In the genomic region with DNA sequence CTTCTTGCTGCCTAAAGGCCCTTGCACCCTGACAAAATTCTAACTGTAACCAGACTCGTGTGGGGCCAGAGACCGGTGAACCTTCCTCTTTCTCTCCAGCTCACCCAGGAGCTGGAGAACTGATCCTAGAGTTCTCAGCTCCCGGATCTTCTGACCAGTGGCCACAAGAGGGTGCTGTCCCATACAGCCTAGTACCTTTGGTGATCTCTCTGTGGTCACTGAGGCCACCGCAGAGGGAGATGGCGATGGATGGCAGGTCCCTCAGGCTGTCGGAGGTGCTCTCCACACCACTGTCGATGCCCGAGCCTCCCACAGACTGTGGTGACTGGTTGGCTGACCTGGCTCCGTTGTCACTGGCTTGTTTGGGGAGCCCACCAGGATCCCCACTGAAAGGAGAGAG, we compare ENCODE assay signal across 9 mouse cellular contexts. TPM values are rescaled to one million over a fixed set of nuclear protein-coding genes. Genes with fewer than 3 reads are reported as not detected.
DNase-seq lines count a peak whose midpoint lies in the region; ATAC-seq lines count a peak whose summit lies in the region.
"Had no signal": no experiment of that assay in that cellular context is flagged by ENCODE, and none has a peak within 500 bp of the region (broad histone marks: within the 10 kb centered on the region; RNA-seq: fewer than 3 reads in every experiment).

No protein-coding gene starts in this region.

- no peak overlapping the region for H3K9ac ChIP-seq in forebrain, embryonic 13.5 days
- no peak overlapping the region for H3K9ac ChIP-seq in neural tube, embryonic 15.5 days (replicated peaks)
- no peak overlapping the region for H3K9ac ChIP-seq in neural tube, embryonic 11.5 days (ENCODE audit: low read length)
- H3K9ac ChIP-seq: limb, embryonic 15.5 days had no signal

- no peaks in the 10 kb centered on the region for H3K27me3 ChIP-seq in forebrain, embryonic 10.5 days (ENCODE audit: poor library complexity, severe bottlenecking)
- no peaks in the 10 kb centered on the region for H3K27me3 ChIP-seq in forebrain, embryonic 13.5 days
- H3K27me3 ChIP-seq in neural tube, embryonic 15.5 days (replicated peaks), result no peaks in the 10 kb centered on the region
- no peaks in the 10 kb centered on the region for H3K27me3 ChIP-seq in neural tube, embryonic 11.5 days (ENCODE audit: control insufficient read depth, insufficient read depth, low read length)
- H3K27me3 ChIP-seq: limb, embryonic 15.5 days had no signal

- H3K36me3 ChIP-seq in forebrain, embryonic 10.5 days (replicated peaks), result peaks cover 28% of the 10 kb centered on the region
- peaks cover 69% of the 10 kb centered on the region for H3K36me3 ChIP-seq in forebrain, embryonic 13.5 days (ENCODE audit: poor library complexity, severe bottlenecking)
- peaks cover 83% of the 10 kb centered on the region for H3K36me3 ChIP-seq in neural tube, embryonic 15.5 days
- H3K36me3 ChIP-seq in neural tube, embryonic 11.5 days (ENCODE audit: control insufficient read depth, insufficient read depth, low read length), result peaks cover 2% of the 10 kb centered on the region; the same call in 1 of the 2 replicates

- H3K9me3 ChIP-seq in forebrain, embryonic 10.5 days, result no peaks in the 10 kb centered on the region
- no peaks in the 10 kb centered on the region for H3K9me3 ChIP-seq in forebrain, embryonic 13.5 days (replicated peaks)
- no peaks in the 10 kb centered on the region for H3K9me3 ChIP-seq in neural tube, embryonic 15.5 days (replicated peaks)
- H3K9me3 ChIP-seq in neural tube, embryonic 11.5 days (ENCODE audit: control insufficient read depth, low read length), result no peaks in the 10 kb centered on the region
- H3K9me3 ChIP-seq: limb, embryonic 15.5 days had no signal

- H3K4me1 ChIP-seq in forebrain, embryonic 10.5 days, result no peaks in the 10 kb centered on the region
- H3K4me1 ChIP-seq in forebrain, embryonic 13.5 days, result no peaks in the 10 kb centered on the region
- no peaks in the 10 kb centered on the region for H3K4me1 ChIP-seq in neural tube, embryonic 15.5 days
- no peaks in the 10 kb centered on the region for H3K4me1 ChIP-seq in neural tube, embryonic 11.5 days (ENCODE audit: control insufficient read depth, insufficient read depth, low read length)

- H3K4me3 ChIP-seq in forebrain, embryonic 10.5 days, result no peak overlapping the region
- no peak overlapping the region for H3K4me3 ChIP-seq in forebrain, embryonic 13.5 days
- H3K4me3 ChIP-seq in neural tube, embryonic 15.5 days (replicated peaks), result no peak overlapping the region
- H3K4me3 ChIP-seq in neural tube, embryonic 11.5 days (ENCODE audit: low read depth, low read length), result no peak overlapping the region
- H3K4me3 ChIP-seq: limb, embryonic 15.5 days had no signal

- no peak overlapping the region for H3K4me2 ChIP-seq in forebrain, embryonic 13.5 days
- H3K4me2 ChIP-seq in neural tube, embryonic 15.5 days, result no peak overlapping the region
- no peak overlapping the region for H3K4me2 ChIP-seq in neural tube, embryonic 11.5 days (ENCODE audit: low read depth)
- H3K4me2 ChIP-seq: limb, embryonic 15.5 days had no signal

- ATAC-seq in forebrain, embryonic 13.5 days, result no peak
- no peak for ATAC-seq in neural tube, embryonic 15.5 days (ENCODE audit: low FRiP score)
- peak; percentile 74 for ATAC-seq in common myeloid progenitor, adult 5-6 weeks (replicated peaks; ENCODE audit: low read depth, poor library complexity, severe bottlenecking)
- ATAC-seq in neural tube, embryonic 11.5 days (ENCODE audit: insufficient read depth, low FRiP score, low TSS enrichment), result no peak
- ATAC-seq in erythroblast, adult 5-6 weeks (replicated peaks; ENCODE audit: low FRiP score, poor library complexity, severe bottlenecking), result no peak

- 71% methylated on average over 9 of the region's 9 CpGs for WGBS in forebrain, embryonic 10.5 days
- WGBS in forebrain, embryonic 13.5 days, result 65% methylated on average over 9 of the region's 9 CpGs
- WGBS in neural tube, embryonic 15.5 days, result 74% methylated on average over 9 of the region's 9 CpGs
- 71% methylated on average over 9 of the region's 9 CpGs for WGBS in neural tube, embryonic 11.5 days

- H3K27ac ChIP-seq in forebrain, embryonic 10.5 days, result no peak overlapping the region
- no peak overlapping the region for H3K27ac ChIP-seq in forebrain, embryonic 13.5 days
- H3K27ac ChIP-seq in neural tube, embryonic 15.5 days (replicated peaks), result no peak overlapping the region
- no peak overlapping the region for H3K27ac ChIP-seq in neural tube, embryonic 11.5 days (ENCODE audit: low read depth, low read length)
- H3K27ac ChIP-seq: limb, embryonic 15.5 days had no signal

- DNase-seq in forebrain, embryonic 10.5 days (ENCODE audit: extremely low spot score, low spot score), result peak; percentile 27
- peak; percentile 51 for DNase-seq in neural tube, embryonic 10.5 days (ENCODE audit: extremely low spot score, low spot score)
- DNase-seq in kidney, postnatal 36 days, result peak; percentile 33 to 80
- peak; percentile 57 for DNase-seq in neural tube, embryonic 11.5 days (ENCODE audit: low spot score)

RNA-seq across cellular contexts. Expression of gene Lpin1, which starts 47.3 kb away (rescaled TPM):
- 3.5 and 4.4 TPM in 2 replicates for polyA plus RNA-seq in forebrain, embryonic 10.5 days (2016; fragmentation: Nextera tagmentation; extraction: Ambion mirVana)
- 11.7 and 12.1 TPM in 2 replicates for polyA plus RNA-seq in forebrain, embryonic 13.5 days (2015; fragmentation: Nextera tagmentation; extraction: Ambion mirVana)
- polyA plus RNA-seq in neural tube, embryonic 15.5 days (2015; fragmentation: Nextera tagmentation; extraction: Ambion mirVana), result 13.2 and 15.5 TPM in 2 replicates
- total RNA-seq in common myeloid progenitor, adult 5-6 weeks (2017), result 11.6 and 15.3 TPM in 2 replicates
- 10.8 and 12.0 TPM in 2 replicates for polyA plus RNA-seq in neural tube, embryonic 11.5 days (2014; fragmentation: Nextera tagmentation; extraction: Ambion mirVana)
- total RNA-seq in erythroblast, adult 5-6 weeks (2015; ENCODE audit: low replicate concordance), result 3.3 and 3.6 TPM in 2 replicates
- total RNA-seq in erythroblast, adult 5-6 weeks (2017; ENCODE audit: low replicate concordance), result 3.8 and 4.2 TPM in 2 replicates
